Mouse (Mus musculus) MEL (cell line): ENCODE measurements around the gene Slc24a4. TPM values are rescaled to one million over a fixed set of nuclear protein-coding genes. Genes with fewer than 3 reads are reported as not detected.

Source experiments
- DNase-seq: peaks from one replicate; pipeline ENCODE4 v3.0.0; 2011; ENCODE audit warnings: low read depth, low spot score
- H3K27ac ChIP-seq: 2 replicates; pipeline ENCODE4 v1.5.1; 2012; ENCODE audit warnings: low read depth, mild to moderate bottlenecking, control low read depth, low read length, moderate library complexity; ENCODE audit not compliant: control insufficient read depth
- H3K27me3 ChIP-seq, 2 experiments: fragments of 150-350 bp in 1 of 2; sonication (generic) in 1 of 2; 2 replicates each; pipeline ENCODE4 v1.6.1; 2012; ENCODE audit warnings: low read length in 2 of 2, mild to moderate bottlenecking in 2 of 2, improper control_type of control experiment in 1 of 2, moderate library complexity in 1 of 2; ENCODE audit not compliant: insufficient read depth in 2 of 2, control insufficient read depth in 1 of 2
- H3K36me3 ChIP-seq, 2 experiments: 2 replicates each; pipeline ENCODE4 v1.6.1; 2012 to 2014; ENCODE audit warnings: low read length in 2 of 2, improper control_type of control experiment in 1 of 2, inconsistent platforms in 1 of 2, mild to moderate bottlenecking in 1 of 2; ENCODE audit not compliant: insufficient read depth in 2 of 2, control insufficient read depth in 1 of 2
- H3K4me1 ChIP-seq, 2 experiments: fragments of 150-350 bp in 1 of 2; sonication (generic) in 1 of 2; 2 replicates each; pipeline ENCODE4 v1.6.1; 2012; ENCODE audit warnings: low read length in 2 of 2, improper control_type of control experiment in 1 of 2, mild to moderate bottlenecking in 1 of 2; ENCODE audit not compliant: insufficient read depth in 2 of 2, control insufficient read depth in 1 of 2
- H3K4me3 ChIP-seq, 2 experiments: fragments of 150-350 bp in 1 of 2; sonication (generic) in 1 of 2; 2 replicates each; pipeline ENCODE4 v1.5.1; 2012; ENCODE audit warnings: low read depth in 2 of 2, low read length in 2 of 2, mild to moderate bottlenecking in 2 of 2, moderate library complexity in 2 of 2, control low read depth in 1 of 2, improper control_type of control experiment in 1 of 2; ENCODE audit not compliant: control insufficient read depth in 1 of 2, insufficient read depth in 1 of 2
- H3K79me2 ChIP-seq: 2 replicates; pipeline ENCODE4 v1.6.1; 2012; ENCODE audit warnings: mild to moderate bottlenecking, low read length, moderate library complexity; ENCODE audit not compliant: control insufficient read depth, poor library complexity, insufficient read depth
- H3K9ac ChIP-seq: 2 replicates; pipeline ENCODE4 v1.6.1; 2012; ENCODE audit warnings: low read depth, mild to moderate bottlenecking, control low read depth, low read length, moderate library complexity; ENCODE audit not compliant: control insufficient read depth, poor library complexity, severe bottlenecking
- H3K9me3 ChIP-seq: fragments of 150-350 bp; sonication (generic); replicated peaks from 2 replicates; pipeline ENCODE4 v1.6.1; 2012; ENCODE audit warnings: mild to moderate bottlenecking, low read length, improper control_type of control experiment, moderate library complexity; ENCODE audit not compliant: insufficient read depth
- BHLHE40 ChIP-seq: IDR thresholded peaks from 2 replicates; pipeline ENCODE4 v1.6.1; 2012; ENCODE audit warnings: low read depth, mild to moderate bottlenecking, inconsistent platforms, low read length, improper control_type of control experiment, borderline replicate concordance
- CHD1 ChIP-seq: IDR thresholded peaks from 2 replicates; pipeline ENCODE4 v1.6.1; 2012; ENCODE audit warnings: low read depth, mild to moderate bottlenecking, inconsistent platforms, low read length, improper control_type of control experiment
- CHD2 ChIP-seq: IDR thresholded peaks from 2 replicates; pipeline ENCODE4 v1.6.1; 2011; ENCODE audit warnings: low read length, improper control_type of control experiment
- E2F4 ChIP-seq: IDR thresholded peaks from 2 replicates; pipeline ENCODE4 v1.6.1; 2011; ENCODE audit warnings: low read depth, low read length, improper control_type of control experiment, borderline replicate concordance
- ETS1 ChIP-seq: IDR thresholded peaks from 2 replicates; pipeline ENCODE4 v1.6.1; 2012; ENCODE audit warnings: low read depth, mild to moderate bottlenecking, inconsistent platforms, low read length, improper control_type of control experiment, moderate library complexity
- MAFK ChIP-seq: IDR thresholded peaks from 2 replicates; pipeline ENCODE4 v1.6.1; 2011; ENCODE audit warnings: low read depth, mild to moderate bottlenecking, low read length, improper control_type of control experiment, borderline replicate concordance
- MAZ ChIP-seq: IDR thresholded peaks from 2 replicates; pipeline ENCODE4 v1.6.1; 2012; ENCODE audit warnings: low read depth, mild to moderate bottlenecking, inconsistent platforms, low read length, improper control_type of control experiment
- MEF2A ChIP-seq: IDR thresholded peaks from 2 replicates; pipeline ENCODE4 v1.6.1; 2014; ENCODE audit warnings: low read depth, mild to moderate bottlenecking, inconsistent platforms, low read length, improper control_type of control experiment; ENCODE audit not compliant: poor library complexity, insufficient replicate concordance, severe bottlenecking; ENCODE audit errors: extremely low read depth
- MXI1 ChIP-seq: IDR thresholded peaks from 2 replicates; pipeline ENCODE4 v1.6.1; 2011; ENCODE audit warnings: mild to moderate bottlenecking, low read depth, low read length, improper control_type of control experiment
- MYC ChIP-seq: IDR thresholded peaks from 2 replicates; pipeline ENCODE4 v1.6.1; 2011; ENCODE audit warnings: low read depth, mild to moderate bottlenecking, low read length, improper control_type of control experiment, moderate library complexity
- POLR2A ChIP-seq, 2 experiments: IDR thresholded peaks; 2 replicates each; pipeline ENCODE4 v1.6.1; 2011 to 2012; ENCODE audit warnings: low read length in 2 of 2, mild to moderate bottlenecking in 2 of 2, control low read depth in 1 of 2, improper control_type of control experiment in 1 of 2, low read depth in 1 of 2, moderate library complexity in 1 of 2; ENCODE audit not compliant: control insufficient read depth in 1 of 2, insufficient read depth in 1 of 2, poor library complexity in 1 of 2
- POLR2AphosphoS2 ChIP-seq: IDR thresholded peaks from 2 replicates; pipeline ENCODE4 v1.6.1; 2011; ENCODE audit warnings: low read length, improper control_type of control experiment
- POLR2AphosphoS5 ChIP-seq: IDR thresholded peaks from 2 replicates; pipeline ENCODE4 v1.6.1; 2012; ENCODE audit warnings: low read depth, borderline replicate concordance, mild to moderate bottlenecking, inconsistent platforms, low read length, moderate library complexity, mixed read lengths
- SIN3A ChIP-seq: IDR thresholded peaks from 2 replicates; pipeline ENCODE4 v1.6.1; 2012; ENCODE audit warnings: low read length, improper control_type of control experiment, inconsistent platforms
- TAL1 ChIP-seq: IDR thresholded peaks from 2 replicates; pipeline ENCODE4 v1.6.1; 2012; ENCODE audit warnings: mild to moderate bottlenecking, inconsistent platforms, low read length, moderate library complexity, mixed read lengths
- TCF12 ChIP-seq: IDR thresholded peaks from 2 replicates; pipeline ENCODE4 v1.6.1; 2014; ENCODE audit warnings: low read depth, mild to moderate bottlenecking, inconsistent platforms, low read length, improper control_type of control experiment, moderate library complexity
- ZC3H11A ChIP-seq: IDR thresholded peaks from 2 replicates; pipeline ENCODE4 v1.6.1; 2012; ENCODE audit warnings: low read depth, mild to moderate bottlenecking, inconsistent platforms, low read length, improper control_type of control experiment
- ZKSCAN1 ChIP-seq: IDR thresholded peaks from 2 replicates; pipeline ENCODE4 v1.6.1; 2012; ENCODE audit warnings: low read depth, mild to moderate bottlenecking, inconsistent platforms, low read length, improper control_type of control experiment, moderate library complexity
- polyA plus RNA-seq, 2 experiments: library from polyadenylated mRNA; stranded (reverse) in 1 of 2; unstranded in 1 of 2; fragments of >175 nt in 1 of 2; fragments of >200 nt in 1 of 2; gene quantifications; 2 replicates each; pipeline versions ENCODE4 v1.2.1 to v1.2.4; 2012; ENCODE audit warnings: low replicate concordance in 2 of 2, low read depth in 1 of 2; ENCODE audit not compliant: insufficient read length in 2 of 2, insufficient read depth in 1 of 2, missing spikeins in 1 of 2
- total RNA-seq: library from RNA; depleted of rRNA; stranded (reverse); fragments of 300-350 nt; gene quantifications from 2 replicates; pipeline ENCODE4 v1.2.3, GENCODE M21; 2012

The Slc24a4 gene
- total and polyA plus RNA-seq, 3 experiments, result not detected

DNA sequence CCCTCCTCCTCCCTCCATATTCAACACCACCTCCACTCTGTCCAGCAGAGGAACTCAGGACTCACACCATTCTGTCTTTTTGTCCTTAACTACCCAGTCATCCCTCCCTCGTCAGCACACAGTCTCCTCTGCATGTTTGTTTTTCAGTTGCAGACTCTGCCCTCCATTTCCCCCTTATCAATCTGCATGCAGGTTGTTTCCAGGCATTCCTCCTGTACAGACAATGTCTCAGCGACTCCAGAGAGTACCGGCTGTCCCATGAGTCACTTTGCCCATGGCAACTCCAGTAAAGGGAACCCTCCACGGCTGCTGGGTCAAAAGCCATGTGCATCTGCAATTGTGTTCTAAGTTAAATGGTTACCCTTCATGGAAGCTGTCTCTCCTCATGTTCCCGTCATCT, 170.7 kb downstream of the Slc24a4 start:
- H3K4me3 ChIP-seq, result no peak overlapping the region
- H3K36me3 ChIP-seq, result no peaks in the 10 kb centered on the region
- H3K27ac ChIP-seq, result no peak overlapping the region
- no peaks in the 10 kb centered on the region for H3K9me3 ChIP-seq
- H3K9ac ChIP-seq, result no peak overlapping the region
- H3K4me1 ChIP-seq, result no peaks in the 10 kb centered on the region
- 0 out of 4 replicates have a peak, but pooled peaks cover 0 to 2% of the 10 kb centered on the region in 2 experiments for H3K27me3 ChIP-seq
- H3K79me2 ChIP-seq, result no peaks in the 10 kb centered on the region
- TF ChIP-seq CHD1 (no peak), ZKSCAN1 (no peak), ETS1 (no peak), CHD2 (no peak), POLR2A (IDR thresholded peaks at IDR 0.05; ENCODE audit: control insufficient read depth in 1 of 2, insufficient read depth in 1 of 2, low read depth in 1 of 2, low read length in 2 of 2, poor library complexity in 1 of 2) (no peak), E2F4 (no peak)
- no peak for DNase-seq

DNA sequence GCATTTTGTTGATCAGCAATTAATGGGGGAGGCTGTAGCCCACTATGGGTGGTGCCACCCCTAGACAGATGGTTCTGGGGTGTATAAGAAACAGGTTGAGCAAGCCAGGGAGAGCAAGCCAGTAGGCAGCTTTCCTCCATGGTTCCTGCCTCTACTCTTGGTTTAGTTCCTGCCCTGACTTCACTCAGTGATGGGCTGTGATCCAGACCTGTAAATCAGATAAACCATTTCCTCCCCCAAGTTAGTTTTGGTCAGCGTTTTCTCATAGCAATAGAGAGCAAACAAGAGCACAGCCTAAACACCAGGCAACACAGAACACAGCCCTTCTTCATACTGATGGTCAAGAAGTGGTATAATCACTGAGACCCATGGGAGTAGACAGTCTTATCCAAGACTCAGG, 173.1 kb downstream of the Slc24a4 start:
- Histone ChIP-seq H3K4me1 (no peaks in the 10 kb centered on the region; a peak in 1 of 4 replicates), H3K79me2 (no peaks in the 10 kb centered on the region), H3K27ac (no peak overlapping the region), H3K9ac (no peak overlapping the region), H3K4me3 (no peak overlapping the region), H3K36me3 (no peaks in the 10 kb centered on the region), H3K9me3 (no peaks in the 10 kb centered on the region), H3K27me3 (0 out of 4 replicates have a peak, but pooled peaks cover 0 to 2% of the 10 kb centered on the region in 2 experiments)
- DNase-seq, result no peak
- no peak for TF ChIP-seq MYC
- no peak for TF ChIP-seq BHLHE40
- TF ChIP-seq MXI1, result no peak
- no peak for TF ChIP-seq ZKSCAN1
- TF ChIP-seq ZC3H11A, result no peak
- no peak for TF ChIP-seq MEF2A
- no peak for TF ChIP-seq TCF12
- no peak for TF ChIP-seq E2F4
- no peak for TF ChIP-seq MAFK
- no peak for TF ChIP-seq POLR2AphosphoS2
- TF ChIP-seq TAL1, result no peak
- no peak for TF ChIP-seq POLR2AphosphoS5
- TF ChIP-seq SIN3A, result no peak
- TF ChIP-seq MAZ, result no peak
